Mouse (Mus musculus) lung, postnatal 0 days (tissue): ENCODE measurements around the gene Rhbdd3. TPM values are rescaled to one million over a fixed set of nuclear protein-coding genes. Genes with fewer than 3 reads are reported as not detected.

Source experiments
- ATAC-seq: fragments of 200-750 bp; cut with Nextera tagmentation; 2 replicates; pipeline ENCODE4 v1.8.0; 2017; ENCODE audit warnings: moderate library complexity
- DNase-seq: peaks from one replicate; pipeline ENCODE4 v3.0.0-alpha.2; 2016; ENCODE audit warnings: low spot score
- H3K27ac ChIP-seq: fragments of 300-500 bp; sonication (generic); 2 replicates; pipeline ENCODE4 v1.5.1; 2014; ENCODE audit warnings: antibody characterized with exemption, mild to moderate bottlenecking, low read length, mixed read lengths
- H3K27me3 ChIP-seq: fragments of 300-500 bp; sonication (generic); replicated peaks from 2 replicates; pipeline ENCODE4 v1.6.1; 2014; ENCODE audit warnings: low read length, mixed read lengths; ENCODE audit not compliant: insufficient read depth
- H3K36me3 ChIP-seq: fragments of 300-500 bp; sonication (generic); 2 replicates; pipeline ENCODE4 v1.6.1; 2014; ENCODE audit warnings: low read length, mixed read lengths; ENCODE audit not compliant: insufficient read depth
- H3K4me1 ChIP-seq: fragments of 300-500 bp; sonication (generic); 2 replicates; pipeline ENCODE4 v1.6.1; 2014; ENCODE audit warnings: antibody characterized with exemption, low read depth, low read length, mixed read lengths; ENCODE audit not compliant: insufficient read depth
- H3K4me2 ChIP-seq: fragments of 300-500 bp; sonication (generic); replicated peaks from 2 replicates; pipeline ENCODE4 v1.6.1; 2014; ENCODE audit warnings: low read depth, mild to moderate bottlenecking, low read length, moderate library complexity, mixed read lengths
- H3K4me3 ChIP-seq: fragments of 300-500 bp; sonication (generic); 2 replicates; pipeline ENCODE4 v1.5.1; 2014; ENCODE audit warnings: low read depth, low read length
- H3K9ac ChIP-seq: fragments of 300-500 bp; sonication (generic); replicated peaks from 2 replicates; pipeline ENCODE4 v1.6.1; 2014; ENCODE audit warnings: low read depth, mild to moderate bottlenecking
- H3K9me3 ChIP-seq: fragments of 300-500 bp; sonication (generic); 2 replicates; pipeline ENCODE4 v1.6.1; 2016; ENCODE audit warnings: low read length, mixed read lengths
- CTCF ChIP-seq: IDR thresholded peaks from 2 replicates; pipeline ENCODE4 v1.5.1; 2016; ENCODE audit warnings: antibody characterized with exemption, mild to moderate bottlenecking
- EP300 ChIP-seq: IDR thresholded peaks from 2 replicates; pipeline ENCODE4 v1.6.1; 2016; ENCODE audit warnings: antibody characterized with exemption, mild to moderate bottlenecking, control low read depth
- WGBS: fragments of 180-500 bp; shearing (Covaris S2); extraction: QIAGEN DNeasy Blood & Tissue Kit; methylation state at CpG from one replicate; pipeline ENCODE4 v1.1.7; 2014; 5-methylcytosine and 5-hydroxymethylcytosine counted together
- polyA plus RNA-seq: library from polyadenylated mRNA; unstranded; fragments of >200 nt; fragmentation: Nextera tagmentation; extraction: Ambion mirVana; gene quantifications from 2 replicates; pipeline ENCODE4 v1.2.1, GENCODE M21; 2015

Rhbdd3 gene
- polyA plus RNA-seq, 1 experiment from 2014 or later: 19.4 TPM

GRCm38 (mm10) chr11:5130111-5130665 lies 31.5 kb downstream of the Rhbdd3 start:
- Histone ChIP-seq H3K4me2 (no peak overlapping the region), H3K27ac (no peak overlapping the region), H3K36me3 (no peaks in the 10 kb centered on the region), H3K4me1 (no peaks in the 10 kb centered on the region), H3K4me3 (no peak overlapping the region), H3K9me3 (no peaks in the 10 kb centered on the region), H3K27me3 (no peaks in the 10 kb centered on the region), H3K9ac (no peak overlapping the region)
- no peak for ATAC-seq
- 63% methylated on average over 4 of the region's 4 CpGs for WGBS
- no peak for DNase-seq
- TF ChIP-seq CTCF (no peak), EP300 (no peak)

GRCm38 (mm10) chr11:5132751-5133150 lies 34.0 kb downstream of the Rhbdd3 start:
- TF ChIP-seq EP300: no peak
- TF ChIP-seq CTCF: no peak
- WGBS: 73% methylated on average over 4 of the region's 4 CpGs
- peak; percentile 35 for DNase-seq
- Histone ChIP-seq H3K27me3 (no peaks in the 10 kb centered on the region), H3K4me2 (no peak overlapping the region), H3K4me1 (no peaks in the 10 kb centered on the region), H3K4me3 (no peak overlapping the region), H3K9ac (no peak overlapping the region), H3K9me3 (no peaks in the 10 kb centered on the region), H3K36me3 (no peaks in the 10 kb centered on the region), H3K27ac (no peak overlapping the region)
- no peak for ATAC-seq

GRCm38 (mm10) chr11:5135914-5136313 lies 37.2 kb downstream of the Rhbdd3 start:
- Histone ChIP-seq H3K36me3 (no peaks in the 10 kb centered on the region), H3K4me3 (no peak overlapping the region), H3K27ac (0 out of 2 replicates have a peak overlapping the region, but pooled peaks have one; percentile 47), H3K27me3 (no peaks in the 10 kb centered on the region), H3K4me1 (peaks cover 17% of the 10 kb centered on the region), H3K9me3 (no peaks in the 10 kb centered on the region), H3K9ac (no peak overlapping the region), H3K4me2 (no peak overlapping the region)
- TF ChIP-seq EP300 (no peak), CTCF (no peak)
- peak; percentile 83 for ATAC-seq
- WGBS: 48% methylated on average over 11 of the region's 11 CpGs
- peak; percentile 89 for DNase-seq

DNA sequence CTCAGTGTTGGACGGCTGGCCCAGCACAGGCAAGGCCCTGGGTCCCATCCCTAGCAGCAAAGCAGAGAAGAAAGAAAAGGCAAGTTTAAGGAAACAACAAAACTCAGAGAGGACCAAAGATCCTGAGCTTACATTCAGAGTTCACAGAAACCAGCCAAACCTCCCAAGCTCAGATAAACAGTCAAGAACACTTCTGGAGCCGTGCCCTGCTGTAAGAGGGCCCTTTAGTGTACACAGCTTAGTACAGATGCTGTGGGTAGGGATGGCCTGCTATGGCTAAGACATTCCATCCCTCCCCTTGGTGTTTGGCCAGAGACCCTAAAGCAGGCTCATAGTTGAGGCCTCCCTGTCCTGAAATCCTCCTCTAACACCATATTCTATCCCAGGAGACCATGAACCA lies 39.9 kb downstream of the Rhbdd3 start:
- Histone ChIP-seq H3K4me1 (peaks cover 19% of the 10 kb centered on the region), H3K27me3 (no peaks in the 10 kb centered on the region), H3K4me2 (no peak overlapping the region), H3K36me3 (no peaks in the 10 kb centered on the region), H3K9me3 (no peaks in the 10 kb centered on the region), H3K4me3 (no peak overlapping the region), H3K9ac (no peak overlapping the region), H3K27ac (peak overlapping the region; percentile 63)
- WGBS: 43% methylated on average over 2 of the region's 2 CpGs
- no peak for TF ChIP-seq CTCF
- TF ChIP-seq EP300: no peak
- ATAC-seq (peak; percentile 56), DNase-seq (peak; percentile 68)

DNA sequence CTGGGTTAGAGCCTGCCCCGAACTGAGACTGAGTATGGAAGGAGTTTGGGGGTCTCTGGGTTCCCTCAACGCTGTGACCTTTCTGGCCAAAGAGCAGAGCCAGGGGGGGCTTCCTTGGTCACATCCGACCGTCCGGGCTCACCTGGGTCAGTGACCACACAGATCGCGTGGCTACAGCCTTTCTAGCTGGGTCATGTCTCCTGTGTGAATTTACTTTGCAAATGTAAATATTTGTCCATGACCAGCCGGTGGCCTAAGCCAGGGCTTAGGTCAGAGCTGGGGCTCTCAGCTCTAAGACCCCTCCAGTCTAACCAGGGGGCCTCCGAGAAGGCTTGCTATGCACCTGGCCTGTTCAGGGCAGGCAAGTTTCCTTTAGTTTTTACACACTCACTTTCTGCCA lies 40.6 kb downstream of the Rhbdd3 start:
- Histone ChIP-seq H3K27me3 (no peaks in the 10 kb centered on the region), H3K36me3 (no peaks in the 10 kb centered on the region), H3K4me1 (peaks cover 19% of the 10 kb centered on the region), H3K4me3 (no peak overlapping the region), H3K9me3 (no peaks in the 10 kb centered on the region), H3K27ac (peak overlapping the region; percentile 39; the same call in 1 of the 2 replicates), H3K9ac (no peak overlapping the region), H3K4me2 (no peak overlapping the region)
- DNase-seq (no peak), ATAC-seq (no peak)
- 51% methylated on average over 9 of the region's 9 CpGs for WGBS
- TF ChIP-seq CTCF (no peak), EP300 (no peak)

- Histone ChIP-seq H3K4me1 (peaks cover 19% of the 10 kb centered on the region), H3K4me2 (no peak overlapping the region), H3K9me3 (no peaks in the 10 kb centered on the region), H3K4me3 (no peak overlapping the region), H3K36me3 (no peaks in the 10 kb centered on the region), H3K27ac (no peak overlapping the region), H3K9ac (no peak overlapping the region), H3K27me3 (no peaks in the 10 kb centered on the region)
- WGBS: 18% methylated on average over 8 of the region's 8 CpGs
- no peak for TF ChIP-seq CTCF
- no peak for TF ChIP-seq EP300
- DNase-seq (peak; percentile 68), ATAC-seq (peak; percentile 34)
Measured at GRCm38 (mm10) chr11:5140619-5141018, 41.9 kb downstream of the Rhbdd3 start.

GRCm38 (mm10) chr11:5141252-5141651 lies 42.5 kb downstream of the Rhbdd3 start:
- Histone ChIP-seq H3K36me3 (no peaks in the 10 kb centered on the region), H3K27me3 (no peaks in the 10 kb centered on the region), H3K9ac (no peak overlapping the region), H3K4me3 (no peak overlapping the region), H3K9me3 (no peaks in the 10 kb centered on the region), H3K4me1 (peaks cover 19% of the 10 kb centered on the region), H3K27ac (no peak overlapping the region), H3K4me2 (no peak overlapping the region)
- WGBS: 62% methylated on average over 5 of the region's 5 CpGs
- DNase-seq: no peak
- peak; percentile 47 for ATAC-seq
- TF ChIP-seq CTCF (no peak), EP300 (no peak)
